Mouse (Mus musculus) liver, embryonic 16.5 days (tissue): ENCODE measurements around the gene Rassf2. TPM values are rescaled to one million over a fixed set of nuclear protein-coding genes. Genes with fewer than 3 reads are reported as not detected.

Experiments
- ATAC-seq: fragments of 200-750 bp; cut with Nextera tagmentation; 2 replicates; pipeline ENCODE4 v1.8.0; 2017; ENCODE audit warnings: low read depth, mild to moderate bottlenecking, moderate number of reproducible peaks, moderate library complexity
- H3K27ac ChIP-seq: fragments of 300-500 bp; sonication (generic); 2 replicates; pipeline ENCODE4 v1.5.1; 2014; ENCODE audit warnings: mild to moderate bottlenecking, low read length
- H3K27me3 ChIP-seq: fragments of 300-500 bp; sonication (generic); 2 replicates; pipeline ENCODE4 v1.6.1; 2014; ENCODE audit warnings: low read depth, low read length, mixed read lengths; ENCODE audit not compliant: control insufficient read depth, insufficient read depth
- H3K36me3 ChIP-seq: fragments of 300-500 bp; sonication (generic); 2 replicates; pipeline ENCODE4 v1.6.1; 2014; ENCODE audit warnings: mild to moderate bottlenecking; ENCODE audit not compliant: control insufficient read depth, insufficient read depth
- H3K4me1 ChIP-seq: fragments of 300-500 bp; sonication (generic); 2 replicates; pipeline ENCODE4 v1.6.1; 2014; ENCODE audit warnings: low read depth, low read length, mixed read lengths; ENCODE audit not compliant: control insufficient read depth
- H3K4me2 ChIP-seq: fragments of 300-500 bp; sonication (generic); 2 replicates; pipeline ENCODE4 v1.6.1; 2014; ENCODE audit warnings: low read depth, low read length, mixed read lengths
- H3K4me3 ChIP-seq: fragments of 300-500 bp; sonication (generic); 2 replicates; pipeline ENCODE4 v1.5.1; 2014; ENCODE audit warnings: low read depth, mild to moderate bottlenecking, low read length
- H3K9ac ChIP-seq: fragments of 300-500 bp; sonication (generic); 2 replicates; pipeline ENCODE4 v1.6.1; 2014; ENCODE audit warnings: low read depth, low read length
- H3K9me3 ChIP-seq: fragments of 300-500 bp; sonication (generic); replicated peaks from 2 replicates; pipeline ENCODE4 v1.6.1; 2016; ENCODE audit warnings: low read length; ENCODE audit not compliant: control insufficient read depth
- WGBS: fragments of 180-500 bp; shearing (Covaris S2); extraction: QIAGEN DNeasy Blood & Tissue Kit; methylation state at CpG from one replicate; pipeline ENCODE4 v1.1.7; 2014; ENCODE audit not compliant: insufficient replicate concordance; 5-methylcytosine and 5-hydroxymethylcytosine counted together
- polyA plus RNA-seq: library from polyadenylated mRNA; unstranded; fragments of >200 nt; fragmentation: Nextera tagmentation; extraction: Ambion mirVana; gene quantifications from 2 replicates; pipeline ENCODE4 v1.2.1, GENCODE M21; 2015

The Rassf2 gene
- polyA plus RNA-seq, 1 experiment from 2014 or later = 3.7 TPM

DNA sequence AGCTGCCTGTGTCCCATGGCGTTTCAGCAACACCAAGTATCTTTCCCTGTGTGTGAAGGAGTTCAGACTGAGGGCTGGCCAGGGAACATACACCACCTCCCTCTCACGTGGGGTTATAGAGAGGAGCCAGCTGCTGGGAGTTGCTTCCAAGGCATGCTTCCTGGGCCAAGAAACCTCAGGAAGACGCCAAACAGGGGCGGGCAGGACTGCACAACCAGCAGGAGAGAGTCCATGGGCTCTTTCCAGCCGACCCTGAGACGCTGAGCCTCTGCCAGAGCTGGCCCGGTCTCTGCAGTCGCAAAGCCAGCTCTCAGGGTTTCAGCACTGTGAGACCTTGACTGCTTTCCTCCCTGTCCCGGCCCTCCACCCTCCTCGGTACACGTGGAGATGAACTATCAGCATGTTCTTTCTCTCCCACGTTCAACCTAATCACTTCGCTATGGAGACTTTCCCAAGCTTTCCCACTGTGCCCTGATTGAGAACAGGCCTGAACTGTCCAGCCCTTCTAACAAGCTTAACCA lies 13.1 kb upstream of the Rassf2 start:
- Histone ChIP-seq H3K4me1 (no peaks in the 10 kb centered on the region; the same call in 1 of the 2 replicates), H3K9ac (no peak overlapping the region), H3K4me2 (no peak overlapping the region), H3K4me3 (no peak overlapping the region), H3K27ac (no peak overlapping the region), H3K27me3 (no peaks in the 10 kb centered on the region), H3K36me3 (no peaks in the 10 kb centered on the region), H3K9me3 (no peaks in the 10 kb centered on the region)
- 59% methylated on average over 13 of the region's 13 CpGs for WGBS
- ATAC-seq = no peak

DNA sequence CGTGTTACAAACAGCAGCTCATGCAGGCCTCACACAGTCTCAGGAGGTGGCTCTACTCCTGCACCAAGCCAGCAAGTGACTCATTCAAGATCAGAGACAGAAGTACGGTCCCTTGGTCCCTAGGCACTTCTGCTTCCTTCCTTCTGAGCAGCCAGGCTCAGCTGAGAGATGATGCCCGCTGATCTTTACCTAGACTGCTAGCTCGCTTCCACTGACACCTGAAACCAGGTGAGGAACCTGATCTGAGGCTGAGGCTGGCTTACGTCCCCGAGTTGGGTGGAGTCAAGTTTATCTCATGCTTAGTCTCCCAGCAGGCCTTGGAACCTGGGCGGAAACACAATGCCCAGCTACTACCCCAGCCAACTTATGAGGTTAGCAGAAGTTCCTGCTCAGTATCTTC lies 9.8 kb upstream of the Rassf2 start:
- Histone ChIP-seq H3K9me3 (no peaks in the 10 kb centered on the region), H3K36me3 (no peaks in the 10 kb centered on the region), H3K4me1 (peaks cover 5% of the 10 kb centered on the region), H3K9ac (no peak overlapping the region), H3K4me3 (no peak overlapping the region), H3K4me2 (no peak overlapping the region), H3K27ac (no peak overlapping the region), H3K27me3 (no peaks in the 10 kb centered on the region)
- no peak for ATAC-seq
- WGBS = 28% methylated on average over 7 of the region's 7 CpGs

GRCm38 (mm10) chr2:132036326-132036725 lies 6.3 kb upstream of the Rassf2 start:
- Histone ChIP-seq H3K4me1 (peaks cover 5% of the 10 kb centered on the region), H3K27me3 (no peaks in the 10 kb centered on the region; the same call in 1 of the 2 replicates), H3K9me3 (no peaks in the 10 kb centered on the region), H3K27ac (no peak overlapping the region), H3K4me2 (no peak overlapping the region), H3K9ac (no peak overlapping the region), H3K36me3 (no peaks in the 10 kb centered on the region), H3K4me3 (no peak overlapping the region)
- WGBS = 63% methylated on average over 5 of the region's 5 CpGs
- ATAC-seq = no peak

DNA sequence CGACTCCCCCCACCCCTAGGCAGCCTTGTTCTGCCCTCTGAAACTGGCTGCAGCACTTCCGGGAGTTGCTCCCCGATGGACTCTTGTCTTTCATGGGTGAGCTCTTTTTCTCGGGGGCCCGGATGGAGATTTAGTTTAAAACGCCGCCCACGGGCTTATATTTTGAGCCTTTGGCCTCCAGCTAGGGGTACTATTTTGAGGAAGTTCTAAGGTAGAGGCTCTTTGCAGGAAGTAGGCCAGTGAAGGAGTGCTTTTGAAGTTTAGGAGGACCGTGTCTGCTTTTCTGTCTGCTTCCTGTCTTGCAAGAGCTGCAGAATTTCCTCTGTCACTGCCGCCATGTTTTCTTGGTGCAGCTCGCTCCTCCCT lies 5.4 kb upstream of the Rassf2 start:
- H3K9ac ChIP-seq = no peak overlapping the region
- H3K27ac ChIP-seq = peak overlapping the region; percentile 45; the same call in 1 of the 2 replicates

GRCm38 (mm10) chr2:132034590-132035469 lies 4.8 kb upstream of the Rassf2 start:
- Histone ChIP-seq H3K27me3 (peaks cover 10% of the 10 kb centered on the region; the same call in 1 of the 2 replicates), H3K36me3 (no peaks in the 10 kb centered on the region), H3K4me1 (peaks cover 11% of the 10 kb centered on the region), H3K9ac (no peak overlapping the region), H3K9me3 (no peaks in the 10 kb centered on the region), H3K4me3 (no peak overlapping the region), H3K27ac (peak overlapping the region; percentile 45; the same call in 1 of the 2 replicates), H3K4me2 (no peak overlapping the region)
- peak; percentile 53; the same call in 1 of the 2 replicates for ATAC-seq
- 35% methylated on average over 4 of the region's 4 CpGs for WGBS

More for the DNA sequence above, 5.4 kb upstream of the Rassf2 start:
- no peaks in the 10 kb centered on the region for H3K9me3 ChIP-seq
- H3K27me3 ChIP-seq = peaks cover 5% of the 10 kb centered on the region; the same call in 1 of the 2 replicates
- H3K4me3 ChIP-seq = no peak overlapping the region
- WGBS = 30% methylated on average over 11 of the region's 11 CpGs
- no peak for ATAC-seq
- no peak overlapping the region for H3K4me2 ChIP-seq
- peaks cover 5% of the 10 kb centered on the region for H3K4me1 ChIP-seq
- H3K36me3 ChIP-seq = no peaks in the 10 kb centered on the region

- WGBS = 69% methylated on average over 11 of the region's 11 CpGs
- no peak overlapping the region for H3K4me2 ChIP-seq
- H3K27me3 ChIP-seq = peaks cover 36% of the 10 kb centered on the region
- H3K36me3 ChIP-seq = no peaks in the 10 kb centered on the region
- no peaks in the 10 kb centered on the region for H3K9me3 ChIP-seq
- no peak overlapping the region for H3K27ac ChIP-seq
- H3K9ac ChIP-seq = no peak overlapping the region
- H3K4me3 ChIP-seq = no peak overlapping the region
- peaks cover 22% of the 10 kb centered on the region for H3K4me1 ChIP-seq
- no peak for ATAC-seq
Measured at GRCm38 (mm10) chr2:132031364-132032095, 1.5 kb upstream of the Rassf2 start.

DNA sequence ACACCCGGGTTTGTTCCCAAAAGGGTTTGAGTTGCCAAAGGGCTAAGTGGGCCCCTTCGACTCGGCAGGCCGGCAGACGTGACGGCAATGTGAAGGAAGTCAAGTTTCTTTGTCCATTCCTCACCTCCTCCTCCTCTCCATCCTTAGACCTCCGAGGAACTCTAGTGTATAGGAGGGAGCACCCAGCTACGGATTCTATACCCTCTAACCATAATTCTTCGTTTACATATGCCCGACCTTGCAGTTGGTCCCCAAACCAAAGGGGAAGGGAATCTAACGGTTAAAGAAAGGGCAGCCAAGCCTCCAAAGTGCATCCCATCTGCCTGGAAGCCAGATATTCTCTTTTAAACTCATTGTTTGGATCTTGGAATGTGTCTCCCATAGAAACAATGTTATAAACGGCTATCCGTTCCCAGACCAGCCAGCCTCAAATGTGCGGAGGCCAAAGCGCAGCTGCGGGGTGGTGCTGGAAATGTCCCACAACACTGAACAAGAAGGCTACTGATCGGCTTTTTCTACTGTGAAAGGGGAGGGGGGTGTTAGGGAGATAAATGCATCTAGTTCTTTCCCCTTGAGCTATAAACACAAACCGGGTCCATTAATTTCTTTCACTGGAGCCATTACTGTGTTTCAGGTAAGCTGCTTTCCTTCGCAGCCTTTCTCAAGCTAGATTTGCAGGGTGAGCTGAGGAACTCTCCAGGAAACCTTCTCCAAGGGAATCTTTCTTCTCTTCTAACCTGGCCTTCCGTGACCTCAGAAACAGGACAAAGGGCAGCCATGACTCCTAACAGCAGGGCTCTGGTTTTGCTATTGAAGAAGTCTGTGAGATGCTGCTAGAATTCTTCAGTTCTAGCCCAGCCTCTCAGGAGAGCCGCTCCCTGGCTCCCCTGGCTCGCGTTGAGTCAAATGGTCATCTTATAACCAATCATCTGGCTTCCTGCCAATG lies 633 bp upstream of the Rassf2 start:
- H3K27ac ChIP-seq = peak overlapping the region; percentile 29; the same call in 1 of the 2 replicates
- H3K27me3 ChIP-seq = peaks cover 36% of the 10 kb centered on the region
- H3K4me3 ChIP-seq = peak overlapping the region; percentile 62
- H3K4me2 ChIP-seq = peak overlapping the region; percentile 88
- no peaks in the 10 kb centered on the region for H3K36me3 ChIP-seq
- H3K9me3 ChIP-seq = no peaks in the 10 kb centered on the region
- H3K9ac ChIP-seq = no peak overlapping the region
- ATAC-seq = no peak
- H3K4me1 ChIP-seq = peaks cover 22% of the 10 kb centered on the region
- WGBS = 34% methylated on average over 23 of the region's 23 CpGs

- peaks cover 36% of the 10 kb centered on the region for H3K27me3 ChIP-seq
- H3K4me2 ChIP-seq = peak overlapping the region; percentile 88
- ATAC-seq = peak; percentile 45
- H3K9me3 ChIP-seq = no peaks in the 10 kb centered on the region
- no peaks in the 10 kb centered on the region for H3K36me3 ChIP-seq
- peak overlapping the region; percentile 51 for H3K9ac ChIP-seq
- peak overlapping the region; percentile 80 for H3K27ac ChIP-seq
- under 1% methylated on average over 36 of the region's 36 CpGs for WGBS
- H3K4me3 ChIP-seq = peak overlapping the region; percentile 62
- H3K4me1 ChIP-seq = peaks cover 16% of the 10 kb centered on the region
Measured at GRCm38 (mm10) chr2:132028894-132029605, 1.0 kb downstream of the Rassf2 start.
